Mouse (Mus musculus) E14TG2a.4 (cell line): ENCODE measurements around the gene Galnt18.

ENCODE experiments used
- CTCF ChIP-seq: conservative IDR thresholded peaks from 2 replicates; pipeline ENCODE4 v1.5.1; 2014; ENCODE audit warnings: low read length
- NANOG ChIP-seq: IDR thresholded peaks from 2 replicates; pipeline ENCODE4 v1.6.1; 2014; ENCODE audit warnings: borderline replicate concordance, low read length, mixed read lengths
- POU5F1 ChIP-seq: IDR thresholded peaks from 2 replicates; pipeline ENCODE4 v1.6.1; 2014; ENCODE audit warnings: low read length, borderline replicate concordance

- TF ChIP-seq CTCF (no peak), NANOG (no peak), POU5F1 (no peak)
Observed at GRCm38 (mm10) chr7:111483896-111484295, 295.9 kb downstream of the Galnt18 start.
